Mouse (Mus musculus) layer of hippocampus, adult 18-20 months (tissue): Measurements from ENCODE around the gene Cd164l2. TPM values are rescaled to one million over a fixed set of nuclear protein-coding genes. Genes with fewer than 3 reads are reported as not detected.

ENCODE experiments used
- DNase-seq, 2 experiments: peaks; one replicate each; pipeline ENCODE4 v3.0.0; 2022; ENCODE audit warnings: low spot score in 2 of 2
- total RNA-seq, 2 experiments: library from RNA; stranded (reverse); gene quantifications; 2 replicates each; pipeline ENCODE4 v1.2.3; 2021

Cd164l2 gene
- total RNA-seq, 2 experiments from 2014 or later: 3.0 to 3.4 TPM

GRCm38 (mm10) chr4:133194482-133194881, 17.4 kb upstream of the Cd164l2 start:
- DNase-seq: no peak

- DNase-seq: no peak
These were observed 16.9 kb upstream of the Cd164l2 start for GRCm38 (mm10) chr4:133195014-133195413.

- DNase-seq: no peak
These were observed 15.8 kb upstream of the Cd164l2 start for GRCm38 (mm10) chr4:133196136-133196535.

GRCm38 (mm10) chr4:133196852-133197251, 15.1 kb upstream of the Cd164l2 start:
- no peak for DNase-seq

GRCm38 (mm10) chr4:133197355-133197754, 14.6 kb upstream of the Cd164l2 start:
- DNase-seq: no peak

- no peak for DNase-seq
These were observed 14.1 kb upstream of the Cd164l2 start for GRCm38 (mm10) chr4:133197801-133198286.

GRCm38 (mm10) chr4:133198337-133199180, 13.4 kb upstream of the Cd164l2 start:
- DNase-seq: no peak

- no peak for DNase-seq
These were observed 12.2 kb upstream of the Cd164l2 start for GRCm38 (mm10) chr4:133199743-133200142.

GRCm38 (mm10) chr4:133200343-133200742, 11.6 kb upstream of the Cd164l2 start:
- peak; percentile 63 to 73 for DNase-seq

- DNase-seq: peak in 1 of 2 experiments; percentile 55
These were observed 10.7 kb upstream of the Cd164l2 start for GRCm38 (mm10) chr4:133201006-133201771.

GRCm38 (mm10) chr4:133202254-133202653, 9.7 kb upstream of the Cd164l2 start:
- no peak for DNase-seq

GRCm38 (mm10) chr4:133203591-133203990, 8.3 kb upstream of the Cd164l2 start:
- no peak for DNase-seq

- DNase-seq: no peak
These were observed 7.6 kb upstream of the Cd164l2 start for GRCm38 (mm10) chr4:133204379-133204778.

- peak in 1 of 2 experiments; percentile 66 for DNase-seq
These were observed 2.6 kb upstream of the Cd164l2 start for GRCm38 (mm10) chr4:133209366-133209765.

GRCm38 (mm10) chr4:133210023-133210787, 1.7 kb upstream of the Cd164l2 start:
- no peak for DNase-seq

- DNase-seq: no peak
These were observed 1.0 kb upstream of the Cd164l2 start for GRCm38 (mm10) chr4:133210788-133211390.

- DNase-seq: peak; percentile 55 to 80
These were observed 784 bp downstream of the Cd164l2 start for GRCm38 (mm10) chr4:133212562-133213267.

- no peak for DNase-seq
These were observed 1.3 kb downstream of the Cd164l2 start for GRCm38 (mm10) chr4:133213268-133213590.

- no peak for DNase-seq
These were observed 1.7 kb downstream of the Cd164l2 start for GRCm38 (mm10) chr4:133213661-133214060.

- peak in 1 of 2 experiments; percentile 62 for DNase-seq
These were observed 5.7 kb downstream of the Cd164l2 start for GRCm38 (mm10) chr4:133217641-133218040.
